Mouse (Mus musculus) small intestine, adult 2 months (tissue): ENCODE measurements at regions not wholly inside any gene's neighbourhood (a gene's known extent, or its start where the extent isn't known, plus 50 kb on each side); places are given as distances from the start of the nearest gene placed in this dataset.

ENCODE experiments used
- H3K27ac ChIP-seq: fragments of 200-500 bp; 2 replicates; pipeline ENCODE4 v1.5.1; 2012; ENCODE audit warnings: low read depth, low read length, control low read depth, inconsistent platforms; ENCODE audit not compliant: insufficient read depth
- H3K27me3 ChIP-seq: fragments of 200-500 bp; 2 replicates; pipeline ENCODE4 v1.6.1; 2012; ENCODE audit warnings: mild to moderate bottlenecking, moderate library complexity, low read length, inconsistent platforms; ENCODE audit not compliant: control insufficient read depth, insufficient read depth
- H3K36me3 ChIP-seq: fragments of 200-500 bp; 2 replicates; pipeline ENCODE4 v1.6.1; 2012; ENCODE audit warnings: mild to moderate bottlenecking, low read length, control low read depth, inconsistent platforms; ENCODE audit not compliant: control insufficient read depth, insufficient read depth
- H3K4me1 ChIP-seq: fragments of 200-500 bp; 2 replicates; pipeline ENCODE4 v1.6.1; 2012; ENCODE audit warnings: low read length, inconsistent platforms, mixed read lengths; ENCODE audit not compliant: control insufficient read depth, insufficient read depth, insufficient read length
- H3K4me3 ChIP-seq: fragments of 200-500 bp; 2 replicates; pipeline ENCODE4 v1.5.1; 2012; ENCODE audit warnings: low read depth, mild to moderate bottlenecking, control low read depth, inconsistent platforms, low read length, moderate library complexity
- CTCF ChIP-seq: fragments of 200-500 bp; IDR thresholded peaks from 2 replicates; pipeline ENCODE4 v1.5.1; 2012; ENCODE audit warnings: low read depth, mild to moderate bottlenecking, control low read depth, inconsistent platforms, low read length, moderate library complexity, mixed read lengths; ENCODE audit not compliant: insufficient replicate concordance, insufficient read length; ENCODE audit errors: extremely low read depth
- POLR2A ChIP-seq: fragments of 200-500 bp; IDR thresholded peaks from 2 replicates; pipeline ENCODE4 v1.6.1; 2012; ENCODE audit warnings: low read depth, mild to moderate bottlenecking, control low read depth, inconsistent platforms, low read length, moderate library complexity
- WGBS: fragments of 180-500 bp; shearing (Covaris S2); methylation state at CpG from one replicate; pipeline ENCODE4 v1.1.7; 2018; 5-methylcytosine and 5-hydroxymethylcytosine counted together

DNA sequence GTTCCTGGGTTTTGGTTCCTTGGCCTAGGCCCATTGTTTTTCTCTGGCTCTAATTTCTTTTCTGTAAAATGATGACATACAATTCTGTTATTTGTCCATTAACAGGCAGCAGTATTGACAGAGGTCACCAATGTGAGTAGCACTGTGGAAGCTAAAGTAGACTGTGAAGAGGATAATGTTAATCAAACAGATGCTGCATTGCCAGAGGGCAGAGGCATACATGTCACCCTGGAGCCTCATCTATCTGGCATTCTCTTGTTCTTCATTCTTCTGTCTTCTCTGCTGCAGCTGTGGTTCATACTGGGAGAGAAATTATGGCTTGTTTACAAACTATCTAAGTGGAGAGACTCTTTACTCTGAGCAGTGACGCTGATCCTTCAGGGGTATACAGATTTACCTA lies 2259.2 kb upstream of the Lrrc6 start:
- WGBS = 49% methylated on average over 1 of the region's 1 CpGs
- H3K27me3 ChIP-seq = no peaks in the 10 kb centered on the region
- no peak for TF ChIP-seq POLR2A
- TF ChIP-seq CTCF = no peak
- H3K4me3 ChIP-seq = no peak overlapping the region
- no peaks in the 10 kb centered on the region for H3K36me3 ChIP-seq
- H3K27ac ChIP-seq = no peak overlapping the region
- no peaks in the 10 kb centered on the region for H3K4me1 ChIP-seq

DNA sequence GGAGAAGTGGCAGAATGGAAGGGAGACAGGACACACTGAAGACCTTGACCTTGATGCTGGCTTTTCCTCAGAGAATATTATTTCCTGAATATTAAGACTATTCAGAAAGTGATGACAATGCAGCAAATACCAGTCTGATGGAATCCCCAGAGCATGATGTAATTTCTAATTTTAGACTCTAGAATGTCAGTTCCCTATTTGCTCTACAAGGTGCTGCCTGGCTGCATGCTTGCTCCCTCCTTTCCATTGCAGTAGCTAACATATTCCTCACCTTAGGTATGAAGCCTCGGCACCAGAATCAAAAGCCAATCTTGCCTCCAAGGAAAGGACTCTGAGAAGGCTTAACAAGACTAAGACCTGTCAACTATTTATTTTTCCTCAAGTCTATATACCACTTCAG lies 2254.5 kb upstream of the Lrrc6 start:
- no peaks in the 10 kb centered on the region for H3K27me3 ChIP-seq
- H3K27ac ChIP-seq = no peak overlapping the region
- no peaks in the 10 kb centered on the region for H3K4me1 ChIP-seq
- TF ChIP-seq POLR2A = no peak
- no peak for TF ChIP-seq CTCF
- no peak overlapping the region for H3K4me3 ChIP-seq
- WGBS = 85% methylated on average over 1 of the region's 1 CpGs
- no peaks in the 10 kb centered on the region for H3K36me3 ChIP-seq

DNA sequence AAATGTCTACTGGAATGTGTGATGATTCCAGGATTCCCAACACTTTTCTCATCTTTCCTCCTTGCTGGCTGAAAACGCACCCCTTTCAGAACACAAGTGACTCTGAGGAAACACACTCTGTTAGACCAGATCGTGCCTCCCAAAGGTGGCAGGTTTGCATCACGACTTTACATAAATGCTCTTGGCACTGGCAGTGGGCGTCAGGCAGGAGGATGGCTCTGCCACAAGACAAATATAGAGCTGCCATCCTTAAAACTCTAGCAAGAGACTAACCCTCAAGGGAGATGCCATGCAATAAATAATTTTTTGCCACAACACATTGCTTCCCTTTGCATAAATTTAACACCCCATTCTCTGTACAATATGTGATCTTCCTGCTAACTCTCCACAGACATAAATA lies 2254.1 kb upstream of the Lrrc6 start:
- TF ChIP-seq POLR2A (no peak), CTCF (no peak)
- Histone ChIP-seq H3K36me3 (no peaks in the 10 kb centered on the region), H3K4me1 (no peaks in the 10 kb centered on the region), H3K27ac (no peak overlapping the region), H3K27me3 (no peaks in the 10 kb centered on the region), H3K4me3 (no peak overlapping the region)
- 75% methylated on average over 4 of the region's 4 CpGs for whole genome bisulfite sequencing

DNA sequence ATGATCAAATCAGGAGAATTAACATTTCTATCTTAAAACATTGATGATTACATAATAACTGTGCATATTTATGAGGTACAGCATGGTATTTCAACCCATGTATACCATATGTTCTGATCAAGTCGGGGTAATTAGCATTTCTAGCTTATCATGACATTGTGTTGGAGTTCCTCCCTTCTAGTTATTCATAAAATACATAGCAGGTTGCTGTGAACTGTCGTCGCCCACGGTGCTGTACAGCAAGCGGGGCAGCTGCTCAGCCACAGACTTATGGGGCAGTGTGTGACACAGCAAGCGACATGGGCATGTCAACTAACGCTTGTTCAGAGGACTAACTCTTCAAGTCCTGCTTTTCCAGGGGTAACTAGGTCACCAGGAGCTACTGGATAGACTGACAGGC lies 2238.6 kb upstream of the Lrrc6 start:
- TF ChIP-seq CTCF (no peak), POLR2A (no peak)
- Histone ChIP-seq H3K4me3 (no peak overlapping the region), H3K36me3 (no peaks in the 10 kb centered on the region), H3K27me3 (no peaks in the 10 kb centered on the region), H3K4me1 (no peaks in the 10 kb centered on the region), H3K27ac (no peak overlapping the region)
- WGBS = 81% methylated on average over 7 of the region's 7 CpGs

DNA sequence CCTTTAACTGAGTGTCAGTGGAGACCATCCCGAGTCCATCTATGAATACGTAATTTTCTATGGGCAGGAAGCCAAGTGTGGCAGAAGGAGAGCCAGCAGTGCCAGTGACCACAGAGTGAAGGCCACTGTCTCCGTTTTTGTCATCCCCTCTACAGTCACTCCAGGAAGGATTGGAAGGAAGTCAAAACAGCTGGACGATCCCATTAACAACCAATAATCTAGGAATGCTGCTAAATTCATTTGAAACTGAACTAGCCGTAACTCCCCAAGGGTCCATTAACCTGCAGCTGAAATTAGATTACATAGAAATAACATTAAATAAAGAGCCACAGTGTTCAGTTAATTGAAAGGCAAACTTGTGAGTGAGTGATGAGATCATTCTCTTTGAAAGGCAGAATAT lies 2220.5 kb upstream of the Lrrc6 start:
- no peak overlapping the region for H3K27ac ChIP-seq
- TF ChIP-seq CTCF (no peak), POLR2A (no peak)
- no peak overlapping the region for H3K4me3 ChIP-seq
- H3K36me3 ChIP-seq = no peaks in the 10 kb centered on the region
- no peaks in the 10 kb centered on the region for H3K27me3 ChIP-seq
- H3K4me1 ChIP-seq = no peaks in the 10 kb centered on the region
- WGBS = 71% methylated on average over 5 of the region's 5 CpGs

DNA sequence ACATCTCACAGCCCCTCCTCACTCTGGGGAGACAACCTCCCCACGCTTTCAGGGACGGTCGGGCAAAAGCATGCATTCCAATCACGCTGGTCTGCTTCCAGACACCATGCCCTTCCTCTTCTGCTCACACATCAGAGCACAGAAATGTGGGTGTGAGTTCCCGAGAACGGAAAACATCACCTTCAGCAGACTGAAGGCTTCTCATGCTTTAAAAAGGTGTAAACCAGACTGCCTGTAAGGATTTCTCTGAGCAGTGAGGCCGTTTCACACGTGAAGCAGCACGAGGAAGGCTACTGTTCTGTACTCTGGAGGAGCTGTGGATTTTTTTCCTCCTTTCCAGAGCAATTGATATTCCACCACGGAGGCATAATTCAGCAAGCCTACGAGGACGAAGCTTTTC lies 2218.8 kb upstream of the Lrrc6 start:
- H3K4me3 ChIP-seq = no peak overlapping the region
- no peak for TF ChIP-seq POLR2A
- no peak for TF ChIP-seq CTCF
- 78% methylated on average over 12 of the region's 12 CpGs for WGBS

DNA sequence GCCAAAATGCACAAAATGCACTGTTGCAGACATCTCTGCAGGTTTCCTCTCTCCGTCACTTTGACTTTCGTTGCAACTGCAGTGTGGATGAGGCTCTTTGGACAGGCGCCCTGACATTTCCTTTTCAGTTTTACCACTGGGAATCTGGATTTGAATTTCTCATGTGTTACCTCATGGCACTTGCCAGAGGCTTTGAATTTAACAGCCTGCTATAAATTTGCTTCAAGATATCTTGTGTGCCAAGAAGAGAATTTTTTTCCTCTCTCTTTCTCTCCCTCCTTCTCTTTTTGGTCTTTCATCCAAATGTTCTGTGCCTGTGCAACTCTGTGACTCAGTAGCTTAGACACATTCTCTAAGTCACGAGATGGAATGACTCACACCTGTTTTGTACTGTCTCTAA lies 2213.6 kb upstream of the Lrrc6 start:
- H3K36me3 ChIP-seq = no peaks in the 10 kb centered on the region
- WGBS = 72% methylated on average over 4 of the region's 4 CpGs

More for the DNA sequence above, 2218.8 kb upstream of the Lrrc6 start:
- no peak overlapping the region for H3K27ac ChIP-seq
- H3K36me3 ChIP-seq = no peaks in the 10 kb centered on the region
- H3K4me1 ChIP-seq = no peaks in the 10 kb centered on the region
- no peaks in the 10 kb centered on the region for H3K27me3 ChIP-seq

DNA sequence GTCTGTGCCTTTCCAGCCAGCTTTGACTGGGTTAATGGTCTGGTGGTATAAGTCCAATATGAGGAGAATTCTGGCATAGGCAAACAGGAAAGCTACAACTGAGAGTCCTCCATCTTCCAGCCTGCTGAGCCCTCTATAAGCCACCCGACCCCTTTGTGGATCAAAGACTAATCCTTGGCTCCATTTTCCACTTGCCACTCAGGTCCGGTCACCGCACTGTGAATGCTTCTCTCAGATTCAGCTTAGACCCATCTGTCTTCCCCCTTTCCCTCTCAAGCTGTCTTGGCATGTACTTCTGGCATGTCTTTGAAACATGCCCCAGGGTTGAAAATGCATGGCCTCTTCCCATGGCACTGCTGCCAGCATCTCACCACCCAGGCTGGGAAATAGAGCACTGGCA lies 2206.6 kb upstream of the Lrrc6 start:
- TF ChIP-seq CTCF = no peak
- no peak for TF ChIP-seq POLR2A
- 80% methylated on average over 3 of the region's 3 CpGs for WGBS
- no peak overlapping the region for H3K4me3 ChIP-seq
- H3K4me1 ChIP-seq = no peaks in the 10 kb centered on the region
- no peak overlapping the region for H3K27ac ChIP-seq
- no peaks in the 10 kb centered on the region for H3K27me3 ChIP-seq
- H3K36me3 ChIP-seq = no peaks in the 10 kb centered on the region

More for the DNA sequence above, 2213.6 kb upstream of the Lrrc6 start:
- no peaks in the 10 kb centered on the region for H3K4me1 ChIP-seq
- H3K4me3 ChIP-seq = no peak overlapping the region
- no peak overlapping the region for H3K27ac ChIP-seq
- H3K27me3 ChIP-seq = no peaks in the 10 kb centered on the region
- TF ChIP-seq POLR2A (no peak), CTCF (no peak)
